In the genomic region with DNA sequence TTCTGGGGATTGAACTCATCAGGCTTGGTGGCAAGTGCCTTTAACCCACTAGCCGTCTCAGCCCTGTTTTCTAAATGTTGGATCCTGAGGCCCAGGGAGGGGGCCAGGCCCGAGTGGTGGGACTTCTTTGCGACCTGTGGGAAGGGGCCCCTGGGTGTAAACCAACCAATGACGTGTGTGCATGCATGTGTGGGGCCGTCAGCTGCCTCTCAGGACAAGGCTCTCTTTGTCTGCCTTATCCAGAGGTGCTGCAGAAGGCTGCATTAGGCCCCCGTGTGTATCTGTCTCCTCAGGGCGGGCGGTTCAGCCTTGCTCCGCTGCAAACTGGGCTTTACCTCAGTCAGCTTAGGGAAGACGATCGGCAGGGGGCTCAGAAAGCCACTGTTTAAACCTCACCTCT, we compare ENCODE assay signal across 14 mouse cellular contexts. TPM values are rescaled to one million over a fixed set of nuclear protein-coding genes. Genes with fewer than 3 reads are reported as not detected.
DNase-seq lines count a peak whose midpoint lies in the region; ATAC-seq and TF ChIP-seq lines count a peak whose summit lies in the region.
"Had no signal": no experiment of that assay in that cellular context is flagged by ENCODE, and none has a peak within 500 bp of the region (broad histone marks: within the 10 kb centered on the region; RNA-seq: fewer than 3 reads in every experiment).

No protein-coding gene starts in this region.

- 25% methylated on average over 11 of the region's 11 CpGs for WGBS in heart, embryonic 13.5 days
- 16% methylated on average over 11 of the region's 11 CpGs for WGBS in neural tube, embryonic 11.5 days
- 15% methylated on average over 11 of the region's 11 CpGs for WGBS in neural tube, embryonic 15.5 days
- WGBS in intestine, postnatal 0 days, result 26% methylated on average over 11 of the region's 11 CpGs
- WGBS in stomach, postnatal 0 days, result 24% methylated on average over 11 of the region's 11 CpGs

- peak overlapping the region; percentile 51 for H3K9ac ChIP-seq in heart, embryonic 13.5 days
- H3K9ac ChIP-seq in neural tube, embryonic 11.5 days (ENCODE audit: low read length), result peak overlapping the region; percentile 44; the same call in 1 of the 2 replicates
- H3K9ac ChIP-seq in neural tube, embryonic 15.5 days (replicated peaks), result no peak overlapping the region
- no peak overlapping the region for H3K9ac ChIP-seq in intestine, postnatal 0 days (ENCODE audit: low read depth, low read length)
- no peak overlapping the region for H3K9ac ChIP-seq in stomach, postnatal 0 days (ENCODE audit: low read length)

- no peak overlapping the region for H3K4me3 ChIP-seq in heart, embryonic 13.5 days
- no peak overlapping the region for H3K4me3 ChIP-seq in neural tube, embryonic 11.5 days (ENCODE audit: low read depth, low read length)
- H3K4me3 ChIP-seq in neural tube, embryonic 15.5 days (replicated peaks), result no peak overlapping the region
- H3K4me3 ChIP-seq in intestine, postnatal 0 days (ENCODE audit: low read depth, low read length), result no peak overlapping the region
- H3K4me3 ChIP-seq in stomach, postnatal 0 days (ENCODE audit: low read depth, low read length), result no peak overlapping the region
- H3K4me3 ChIP-seq: left cerebral cortex, adult 2 months had no signal

- no peak for TF ChIP-seq EP300 in stomach, postnatal 0 days (optimal IDR thresholded peaks at IDR 0.05)

- no peaks in the 10 kb centered on the region for H3K27me3 ChIP-seq in heart, embryonic 13.5 days (replicated peaks)
- H3K27me3 ChIP-seq in neural tube, embryonic 11.5 days (ENCODE audit: control insufficient read depth, insufficient read depth, low read length), result no peaks in the 10 kb centered on the region
- peaks cover 13% of the 10 kb centered on the region; the same call in 1 of the 2 replicates for H3K27me3 ChIP-seq in neural tube, embryonic 15.5 days (replicated peaks)
- no peaks in the 10 kb centered on the region for H3K27me3 ChIP-seq in intestine, postnatal 0 days (replicated peaks; ENCODE audit: control insufficient read depth, insufficient read depth, low read length)
- H3K27me3 ChIP-seq in stomach, postnatal 0 days (ENCODE audit: control insufficient read depth, insufficient read depth, low read length), result no peaks in the 10 kb centered on the region

- no peak for ATAC-seq in heart, embryonic 13.5 days (ENCODE audit: extremely low read depth, insufficient number of reproducible peaks, low FRiP score, low TSS enrichment)
- ATAC-seq in neural tube, embryonic 11.5 days (ENCODE audit: insufficient read depth, low FRiP score, low TSS enrichment), result no peak
- no peak for ATAC-seq in neural tube, embryonic 15.5 days (ENCODE audit: low FRiP score)
- peak; percentile 10; the same call in 1 of the 2 replicates for ATAC-seq in intestine, postnatal 0 days
- ATAC-seq in stomach, postnatal 0 days (ENCODE audit: low FRiP score, low TSS enrichment), result 0 out of 2 replicates have a peak, but pooled peaks have one; percentile 6
- ATAC-seq: CD4-positive, CD25-positive, alpha-beta regulatory T cell, adult 4 months had no signal

- no peak for DNase-seq in heart, postnatal 4 days
- peak; percentile 53 for DNase-seq in neural tube, embryonic 11.5 days (ENCODE audit: low spot score)
- DNase-seq in stomach, postnatal 0 days (ENCODE audit: low spot score), result no peak
- DNase-seq in cerebellum, postnatal 25 days, result no peak
- no peak for DNase-seq in adipocyte (ENCODE audit: low spot score)
- DNase-seq: cerebellum, postnatal 14 days; kidney, postnatal 4 days; right cerebral cortex, postnatal 25 days had no signal

- H3K36me3 ChIP-seq in heart, embryonic 13.5 days, result peaks cover 15% of the 10 kb centered on the region
- H3K36me3 ChIP-seq in neural tube, embryonic 11.5 days (ENCODE audit: control insufficient read depth, insufficient read depth, low read length), result no peaks in the 10 kb centered on the region; the same call in 1 of the 2 replicates
- H3K36me3 ChIP-seq in neural tube, embryonic 15.5 days, result peaks cover under 1% of the 10 kb centered on the region; the same call in 1 of the 2 replicates
- peaks cover 14% of the 10 kb centered on the region; the same call in 1 of the 2 replicates for H3K36me3 ChIP-seq in intestine, postnatal 0 days (ENCODE audit: control insufficient read depth, insufficient read depth)
- H3K36me3 ChIP-seq in stomach, postnatal 0 days (ENCODE audit: control insufficient read depth, insufficient read depth, low read length), result no peaks in the 10 kb centered on the region

- H3K27ac ChIP-seq in heart, embryonic 13.5 days (replicated peaks), result no peak overlapping the region
- 0 out of 2 replicates have a peak overlapping the region, but pooled peaks have one; percentile 27 for H3K27ac ChIP-seq in neural tube, embryonic 11.5 days (ENCODE audit: low read depth, low read length)
- H3K27ac ChIP-seq in neural tube, embryonic 15.5 days (replicated peaks), result no peak overlapping the region
- H3K27ac ChIP-seq in intestine, postnatal 0 days (ENCODE audit: low read depth, low read length), result no peak overlapping the region
- no peak overlapping the region for H3K27ac ChIP-seq in stomach, postnatal 0 days (replicated peaks)
- H3K27ac ChIP-seq: left cerebral cortex, adult 2 months had no signal

- H3K4me1 ChIP-seq in heart, embryonic 13.5 days, result peaks cover 25% of the 10 kb centered on the region
- 0 out of 2 replicates have a peak, but pooled peaks cover 4% of the 10 kb centered on the region for H3K4me1 ChIP-seq in neural tube, embryonic 11.5 days (ENCODE audit: control insufficient read depth, insufficient read depth, low read length)
- peaks cover 3% of the 10 kb centered on the region; the same call in 1 of the 2 replicates for H3K4me1 ChIP-seq in neural tube, embryonic 15.5 days
- H3K4me1 ChIP-seq in intestine, postnatal 0 days (replicated peaks; ENCODE audit: control insufficient read depth, insufficient read depth, low read length), result no peaks in the 10 kb centered on the region
- H3K4me1 ChIP-seq in stomach, postnatal 0 days (replicated peaks; ENCODE audit: control insufficient read depth, insufficient read depth), result no peaks in the 10 kb centered on the region

- no peak for TF ChIP-seq CTCF in intestine, postnatal 0 days (IDR thresholded peaks at IDR 0.05; ENCODE audit: low read depth)
- TF ChIP-seq CTCF in stomach, postnatal 0 days (IDR thresholded peaks at IDR 0.05; ENCODE audit: low read depth), result no peak

- H3K9me3 ChIP-seq in heart, embryonic 13.5 days, result no peaks in the 10 kb centered on the region
- no peaks in the 10 kb centered on the region for H3K9me3 ChIP-seq in neural tube, embryonic 11.5 days (ENCODE audit: control insufficient read depth, low read length)
- H3K9me3 ChIP-seq in neural tube, embryonic 15.5 days (replicated peaks), result no peaks in the 10 kb centered on the region
- no peaks in the 10 kb centered on the region for H3K9me3 ChIP-seq in intestine, postnatal 0 days (ENCODE audit: control insufficient read depth)
- H3K9me3 ChIP-seq in stomach, postnatal 0 days (ENCODE audit: control insufficient read depth, low read length), result no peaks in the 10 kb centered on the region

- no peak overlapping the region for H3K4me2 ChIP-seq in heart, embryonic 13.5 days
- no peak overlapping the region for H3K4me2 ChIP-seq in neural tube, embryonic 11.5 days (ENCODE audit: low read depth)
- H3K4me2 ChIP-seq in neural tube, embryonic 15.5 days, result no peak overlapping the region
- H3K4me2 ChIP-seq in intestine, postnatal 0 days (replicated peaks; ENCODE audit: low read depth), result no peak overlapping the region
- H3K4me2 ChIP-seq in stomach, postnatal 0 days (replicated peaks; ENCODE audit: low read depth), result no peak overlapping the region

RNA-seq across cellular contexts. Expression of gene Mdfi, which starts 28.9 kb away (rescaled TPM):
- 11.9 and 12.5 TPM in 2 replicates for polyA plus RNA-seq in heart, embryonic 13.5 days (2015; fragmentation: Nextera tagmentation; extraction: Ambion mirVana)
- 10 to 100 TPM; 16.4 to 20.2 TPM for total RNA-seq in heart, postnatal 4 days (2021)
- polyA plus RNA-seq in neural tube, embryonic 11.5 days (2014; fragmentation: Nextera tagmentation; extraction: Ambion mirVana), result 43.4 and 50.3 TPM in 2 replicates
- 3.3 and 4.4 TPM in 2 replicates for polyA plus RNA-seq in neural tube, embryonic 15.5 days (2015; fragmentation: Nextera tagmentation; extraction: Ambion mirVana)
- polyA plus RNA-seq in intestine, postnatal 0 days (2015; fragmentation: Nextera tagmentation; extraction: Ambion mirVana), result 1.7 and 2.1 TPM in 2 replicates
- polyA plus RNA-seq in stomach, postnatal 0 days (2015; fragmentation: Nextera tagmentation; extraction: Ambion mirVana), result 6.2 and 6.3 TPM in 2 replicates
- total RNA-seq: neutrophil, adult 5-6 weeks had no signal
- polyA plus RNA-seq: CD4-positive, CD25-positive, alpha-beta regulatory T cell, adult 4 months had no signal

Comparison
In these comparisons a context has a peak if more than half of its experiments do, and no peak if none do; other contexts are left out.
1. H3K9ac ChIP-seq: peak in heart, embryonic 13.5 days (single experiment) and neural tube, embryonic 11.5 days (single experiment); none in neural tube, embryonic 15.5 days (single experiment), intestine, postnatal 0 days (single experiment) and stomach, postnatal 0 days (single experiment).
2. ATAC-seq: peak in intestine, postnatal 0 days (single experiment) and stomach, postnatal 0 days (single experiment); none in heart, embryonic 13.5 days (single experiment), neural tube, embryonic 11.5 days (single experiment) and neural tube, embryonic 15.5 days (single experiment).